Mouse (Mus musculus) limb, embryonic 10.5 days (tissue): ENCODE measurements around the gene Isg20l2. TPM values are rescaled to one million over a fixed set of nuclear protein-coding genes. Genes with fewer than 3 reads are reported as not detected.

Source experiments
- DNase-seq: peaks from one replicate; pipeline ENCODE4 v3.0.0-alpha.2; 2017; ENCODE audit warnings: low spot score
- H3K27ac ChIP-seq: fragments of 300-500 bp; sonication (generic); 2 replicates; pipeline ENCODE4 v1.5.1; 2016; ENCODE audit warnings: mild to moderate bottlenecking
- H3K27me3 ChIP-seq: fragments of 300-500 bp; sonication (generic); 2 replicates; pipeline ENCODE4 v1.6.1; 2016; ENCODE audit warnings: low read depth, mild to moderate bottlenecking; ENCODE audit not compliant: poor library complexity, severe bottlenecking
- H3K36me3 ChIP-seq: fragments of 300-500 bp; sonication (generic); 2 replicates; pipeline ENCODE4 v1.6.1; 2016; ENCODE audit warnings: mild to moderate bottlenecking, moderate library complexity
- H3K4me1 ChIP-seq: fragments of 300-500 bp; sonication (generic); 2 replicates; pipeline ENCODE4 v1.6.1; 2016
- H3K4me3 ChIP-seq: fragments of 300-500 bp; sonication (generic); 2 replicates; pipeline ENCODE4 v1.5.1; 2016; ENCODE audit warnings: mild to moderate bottlenecking, moderate library complexity
- H3K9me3 ChIP-seq: fragments of 300-500 bp; sonication (generic); replicated peaks from 2 replicates; pipeline ENCODE4 v1.6.1; 2016; ENCODE audit warnings: mild to moderate bottlenecking
- WGBS: fragments of 180-500 bp; shearing (Covaris S2); methylation state at CpG from one replicate; pipeline ENCODE4 v1.1.7; 2016; 5-methylcytosine and 5-hydroxymethylcytosine counted together
- polyA plus RNA-seq: library from polyadenylated mRNA; unstranded; fragments of >200 nt; fragmentation: Nextera tagmentation; extraction: Ambion mirVana; gene quantifications from 2 replicates; pipeline ENCODE4 v1.2.1, GENCODE M21; 2016

The Isg20l2 gene
- polyA plus RNA-seq, 1 experiment from 2014 or later, result 86.0 TPM

DNA sequence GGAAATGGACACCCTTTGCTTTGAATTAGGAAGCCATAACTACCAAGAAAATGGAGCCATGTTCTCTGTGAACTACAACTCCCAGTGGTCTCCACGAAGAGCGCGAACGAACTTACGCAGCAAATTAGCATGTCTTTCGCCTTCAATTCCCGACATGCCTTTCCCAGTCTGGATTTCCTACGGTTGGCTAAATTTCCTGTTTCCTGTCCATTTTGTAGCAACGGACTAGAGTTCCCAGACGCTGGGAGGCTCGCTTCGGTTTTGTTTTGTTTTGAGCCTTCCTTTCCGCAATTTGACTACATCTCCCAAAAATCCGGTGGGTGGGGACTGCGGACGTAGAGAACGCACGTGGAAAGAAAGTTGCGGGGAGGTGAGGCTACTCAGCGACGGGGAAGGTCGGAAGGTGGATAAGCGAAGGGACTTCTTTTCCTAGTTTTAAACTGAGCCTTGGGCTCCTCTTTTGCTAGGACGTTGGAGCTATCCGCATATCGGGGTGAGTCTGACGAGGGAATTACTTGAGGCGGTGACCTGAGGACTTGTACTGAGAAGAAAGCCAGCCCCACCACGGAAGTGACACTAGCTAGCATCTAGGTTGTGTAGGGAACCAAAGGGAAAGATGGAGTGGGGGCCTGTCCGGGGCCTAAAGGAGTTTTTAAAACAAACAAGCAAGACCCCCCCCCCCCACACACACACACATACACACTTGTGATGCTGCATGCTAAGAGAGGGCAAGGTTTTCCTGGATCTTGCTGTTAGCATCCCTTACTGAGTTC is 10.6 kb upstream of the Isg20l2 start, which contains the start of gene Mrpl24:
Gene Mrpl24 (plus strand): TSS at position 171 of the 773 bp plus-strand sequence.
- H3K27me3 ChIP-seq, result no peaks in the 10 kb centered on the region
- H3K4me1 ChIP-seq, result peaks cover 6% of the 10 kb centered on the region; the same call in 1 of the 2 replicates
- H3K9me3 ChIP-seq, result no peaks in the 10 kb centered on the region
- peak; percentile 64 for DNase-seq
- H3K4me3 ChIP-seq, result peak within 1 kb of the TSS; percentile 63
- under 1% methylated on average over 30 of the region's 30 CpGs for WGBS
- peak within 1 kb of the TSS; percentile 83 for H3K27ac ChIP-seq
- H3K36me3 ChIP-seq, result peaks cover 67% of the 10 kb centered on the region

DNA sequence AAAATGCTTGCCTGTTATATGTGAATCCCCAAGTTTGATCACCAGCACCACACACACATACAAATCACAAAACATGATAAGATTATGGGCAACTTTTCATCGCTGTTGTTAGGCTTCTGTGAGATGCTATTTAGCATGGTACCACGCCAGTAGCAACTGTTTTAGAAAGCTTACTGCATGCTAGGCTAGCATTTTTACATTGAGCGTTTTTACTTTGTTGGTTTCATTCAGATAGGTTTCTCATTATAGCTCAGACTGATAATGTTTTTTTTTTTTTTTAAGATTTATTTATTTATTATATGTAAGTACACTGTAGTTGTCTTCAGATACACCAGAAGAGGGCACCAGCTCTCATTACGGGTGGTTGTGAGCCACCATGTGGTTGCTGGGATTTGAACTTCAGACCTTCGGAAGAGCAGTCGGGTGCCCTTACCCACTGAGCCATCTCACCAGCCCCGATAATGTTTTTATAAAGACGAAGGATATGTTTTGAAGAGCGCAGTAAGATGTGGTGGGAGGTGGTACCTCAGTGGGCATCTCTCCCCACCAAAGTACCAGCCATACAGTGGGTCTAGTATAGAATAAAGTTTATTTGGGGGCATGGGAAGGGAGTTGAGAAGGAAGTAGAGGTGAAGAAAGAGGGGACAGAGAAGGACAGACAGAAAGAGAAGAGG is 9.7 kb upstream of the Isg20l2 start:
- Histone ChIP-seq H3K36me3 (peaks cover 67% of the 10 kb centered on the region), H3K4me1 (peaks cover 6% of the 10 kb centered on the region; the same call in 1 of the 2 replicates), H3K9me3 (no peaks in the 10 kb centered on the region), H3K27ac (peak overlapping the region; percentile 83; the same call in 1 of the 2 replicates), H3K4me3 (peak overlapping the region; percentile 63), H3K27me3 (no peaks in the 10 kb centered on the region)
- 70% methylated on average over 9 of the region's 9 CpGs for WGBS
- no peak for DNase-seq

DNA sequence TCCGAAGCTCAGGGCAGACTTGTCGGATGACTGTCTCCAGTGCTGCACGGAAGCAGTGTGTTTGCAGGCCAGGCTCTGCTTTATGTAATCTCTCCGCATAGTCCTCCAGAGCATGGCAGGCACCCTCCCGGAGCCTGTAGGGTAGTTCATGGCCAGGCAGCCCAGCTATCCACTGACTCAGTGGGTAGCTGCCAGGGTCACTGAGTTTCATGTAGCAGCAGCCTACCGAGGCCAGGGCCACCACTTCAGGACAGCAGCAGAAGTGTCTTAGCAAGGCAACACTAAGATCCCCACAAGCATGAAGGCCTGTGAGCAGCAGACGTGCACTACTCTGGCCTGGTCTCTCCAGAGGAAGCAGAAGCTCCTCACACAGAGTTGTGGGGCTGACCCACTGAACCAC is 5.1 kb upstream of the Isg20l2 start:
- Histone ChIP-seq H3K27ac (no peak overlapping the region), H3K27me3 (no peaks in the 10 kb centered on the region), H3K4me3 (no peak overlapping the region), H3K36me3 (peaks cover 71% of the 10 kb centered on the region), H3K9me3 (no peaks in the 10 kb centered on the region), H3K4me1 (peaks cover 11% of the 10 kb centered on the region)
- no peak for DNase-seq
- 85% methylated on average over 7 of the region's 7 CpGs for WGBS

DNA sequence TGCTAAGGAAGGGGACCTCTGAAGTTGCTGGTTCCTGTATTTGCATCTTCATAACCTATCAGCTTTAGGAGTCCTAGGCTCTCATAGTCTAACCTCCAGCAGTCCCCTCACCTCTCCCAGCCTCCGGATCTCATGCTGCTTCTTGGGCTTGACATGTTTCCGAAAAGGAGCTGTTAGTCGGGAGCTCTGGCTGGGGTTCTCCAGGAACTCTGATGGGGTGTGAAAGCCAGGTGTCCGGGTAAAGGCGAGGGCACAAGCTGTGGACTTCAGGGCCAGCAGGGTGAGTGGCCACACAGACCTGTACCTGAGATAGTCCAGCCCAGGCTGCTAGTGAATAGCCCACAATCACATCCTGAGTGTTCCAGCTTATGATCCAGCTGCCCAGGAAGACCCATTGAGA is 2.7 kb upstream of the Isg20l2 start:
- Histone ChIP-seq H3K4me3 (no peak overlapping the region), H3K9me3 (no peaks in the 10 kb centered on the region), H3K4me1 (peaks cover 22% of the 10 kb centered on the region), H3K27me3 (no peaks in the 10 kb centered on the region), H3K36me3 (peaks cover 72% of the 10 kb centered on the region), H3K27ac (no peak overlapping the region)
- WGBS, result 91% methylated on average over 5 of the region's 5 CpGs
- DNase-seq, result no peak

DNA sequence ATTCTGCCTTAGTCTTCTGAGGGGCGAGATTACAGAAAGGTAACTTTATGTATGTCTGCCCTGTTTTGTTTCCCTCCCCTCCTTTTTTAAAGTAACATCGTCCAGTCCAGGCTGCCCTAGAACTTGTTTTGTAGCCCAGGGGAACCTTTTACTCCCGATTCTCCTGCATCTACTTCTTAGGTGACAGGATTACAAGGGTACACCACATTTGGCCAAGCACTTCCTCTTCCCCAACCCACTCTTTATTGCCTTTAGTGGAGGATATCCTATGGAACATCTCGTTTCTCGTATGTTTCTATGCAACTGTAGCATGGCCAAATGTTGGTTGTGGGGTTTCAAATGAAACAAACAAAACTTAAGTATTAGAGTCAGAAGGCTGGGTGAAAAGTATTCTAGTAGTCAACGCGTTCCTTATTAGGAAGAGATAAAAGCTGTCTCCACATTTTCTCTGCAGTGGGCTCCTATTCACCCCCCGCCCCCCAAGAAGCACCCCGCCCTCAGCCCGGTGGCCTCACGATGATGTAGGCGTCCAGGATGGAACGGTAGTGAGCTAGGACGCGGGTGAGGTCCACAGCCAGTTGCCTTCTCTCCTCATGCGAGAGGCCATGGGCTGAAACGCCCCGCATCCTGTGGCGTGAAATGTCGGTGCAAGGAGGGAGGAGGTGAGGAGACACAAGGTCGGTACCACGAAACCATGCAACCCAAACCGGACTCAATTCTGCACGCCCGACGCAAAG is 605 bp upstream of the Isg20l2 start:
- peak overlapping the region; percentile 91 for H3K27ac ChIP-seq
- no peaks in the 10 kb centered on the region for H3K9me3 ChIP-seq
- H3K4me3 ChIP-seq, result peak overlapping the region; percentile 75
- H3K4me1 ChIP-seq, result peaks cover 25% of the 10 kb centered on the region
- no peak for DNase-seq
- no peaks in the 10 kb centered on the region for H3K27me3 ChIP-seq
- peaks cover 72% of the 10 kb centered on the region for H3K36me3 ChIP-seq
- WGBS, result 6% methylated on average over 26 of the region's 26 CpGs

DNA sequence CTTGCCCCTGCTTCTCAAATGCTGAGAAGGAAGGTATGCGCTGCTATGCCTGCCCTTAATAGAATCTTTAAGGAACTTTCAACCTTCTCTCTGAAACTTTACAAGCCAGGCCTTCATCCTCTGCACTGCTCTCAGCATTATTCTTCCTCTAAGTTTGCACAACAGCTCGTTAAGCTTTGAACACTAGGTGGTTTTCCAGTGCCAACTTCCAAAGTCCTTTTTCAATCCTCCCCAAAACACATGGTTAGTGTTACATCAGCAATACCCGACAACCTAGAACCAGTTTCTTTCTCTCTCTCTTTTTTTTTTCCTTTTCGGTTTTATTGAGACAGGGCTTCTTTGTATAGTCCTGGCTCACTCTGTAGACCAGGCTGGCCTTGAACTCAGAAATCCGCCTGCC is 3.9 kb downstream of the Isg20l2 start:
- H3K27ac ChIP-seq, result no peak overlapping the region
- peaks cover 79% of the 10 kb centered on the region for H3K36me3 ChIP-seq
- H3K27me3 ChIP-seq, result no peaks in the 10 kb centered on the region
- WGBS, result 88% methylated on average over 5 of the region's 5 CpGs
- H3K9me3 ChIP-seq, result no peaks in the 10 kb centered on the region
- DNase-seq, result no peak
- peaks cover 30% of the 10 kb centered on the region for H3K4me1 ChIP-seq
- no peak overlapping the region for H3K4me3 ChIP-seq

DNA sequence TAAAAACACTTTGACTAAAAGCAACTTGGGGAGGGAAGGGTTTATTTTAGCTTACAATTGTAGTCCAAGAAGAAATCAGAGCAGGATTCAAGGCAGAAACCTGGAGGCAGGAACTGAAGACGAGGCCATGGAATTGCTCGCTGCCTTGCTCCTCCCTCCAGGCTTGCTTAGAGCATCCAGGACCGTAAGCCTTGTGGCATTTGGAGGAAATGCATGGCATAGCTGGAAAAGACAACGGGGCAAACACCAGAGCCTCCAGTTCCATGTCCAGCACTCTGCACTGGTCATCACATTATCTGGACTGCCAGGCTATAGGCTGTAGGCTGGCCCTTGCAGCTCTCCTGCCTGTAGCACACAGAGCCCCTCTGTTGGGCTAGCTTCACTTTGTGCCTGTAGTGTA is 4.4 kb downstream of the Isg20l2 start:
- WGBS, result 77% methylated on average over 4 of the region's 4 CpGs
- Histone ChIP-seq H3K27me3 (no peaks in the 10 kb centered on the region), H3K27ac (no peak overlapping the region), H3K9me3 (no peaks in the 10 kb centered on the region), H3K4me1 (peaks cover 26% of the 10 kb centered on the region), H3K4me3 (no peak overlapping the region), H3K36me3 (peaks cover 83% of the 10 kb centered on the region)
- DNase-seq, result no peak

DNA sequence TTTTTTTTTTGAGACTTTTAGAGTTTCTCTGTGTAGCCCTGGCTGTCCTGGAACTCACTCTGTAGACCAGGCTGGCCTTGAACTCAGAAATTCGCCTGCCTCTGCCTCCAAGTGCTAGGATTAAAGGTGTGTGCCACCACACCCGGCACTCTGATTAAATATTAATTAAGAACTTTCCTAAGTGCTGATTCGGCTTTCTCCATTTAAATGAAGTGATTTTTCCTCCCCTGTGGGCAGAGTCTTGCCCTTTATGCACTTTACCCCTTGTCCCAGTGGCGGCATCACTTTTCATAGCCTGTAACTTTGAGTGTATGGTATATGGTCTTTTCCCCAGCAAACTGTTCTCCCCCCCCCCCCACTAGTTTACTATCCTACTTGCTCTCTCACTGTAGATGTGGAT is 5.1 kb downstream of the Isg20l2 start:
- peaks cover 90% of the 10 kb centered on the region for H3K36me3 ChIP-seq
- WGBS, result 86% methylated on average over 4 of the region's 4 CpGs
- no peak overlapping the region for H3K27ac ChIP-seq

DNA sequence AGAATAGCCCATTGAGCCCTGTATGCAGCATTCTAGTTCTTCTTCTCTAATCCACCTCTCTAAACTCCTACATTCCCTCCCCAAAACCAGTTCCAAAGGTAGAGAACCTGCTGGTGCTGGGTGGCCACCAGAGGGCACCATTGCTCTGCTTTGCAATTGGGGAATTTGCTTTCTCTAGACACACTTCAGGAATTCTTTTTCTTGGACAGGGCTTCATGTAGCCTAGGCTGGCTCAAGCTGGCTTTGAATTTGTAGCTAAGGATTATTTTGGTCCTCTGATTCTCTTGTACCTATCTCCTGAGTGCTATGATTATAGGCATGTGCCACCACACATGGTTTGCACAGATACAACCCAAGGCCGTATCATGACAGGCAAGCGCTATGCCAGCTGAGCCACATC is 5.7 kb downstream of the Isg20l2 start:
- Histone ChIP-seq H3K36me3 (peaks cover 96% of the 10 kb centered on the region), H3K4me1 (peaks cover 26% of the 10 kb centered on the region), H3K4me3 (no peak overlapping the region), H3K27ac (no peak overlapping the region; the same call in 1 of the 2 replicates), H3K27me3 (no peaks in the 10 kb centered on the region), H3K9me3 (no peaks in the 10 kb centered on the region)
- 97% methylated on average over 2 of the region's 2 CpGs for WGBS
- DNase-seq, result peak; percentile 93

More for the DNA sequence above, 5.1 kb downstream of the Isg20l2 start:
- no peak for DNase-seq
- H3K27me3 ChIP-seq, result no peaks in the 10 kb centered on the region
- H3K4me3 ChIP-seq, result no peak overlapping the region
- H3K4me1 ChIP-seq, result peaks cover 26% of the 10 kb centered on the region
- no peaks in the 10 kb centered on the region for H3K9me3 ChIP-seq

DNA sequence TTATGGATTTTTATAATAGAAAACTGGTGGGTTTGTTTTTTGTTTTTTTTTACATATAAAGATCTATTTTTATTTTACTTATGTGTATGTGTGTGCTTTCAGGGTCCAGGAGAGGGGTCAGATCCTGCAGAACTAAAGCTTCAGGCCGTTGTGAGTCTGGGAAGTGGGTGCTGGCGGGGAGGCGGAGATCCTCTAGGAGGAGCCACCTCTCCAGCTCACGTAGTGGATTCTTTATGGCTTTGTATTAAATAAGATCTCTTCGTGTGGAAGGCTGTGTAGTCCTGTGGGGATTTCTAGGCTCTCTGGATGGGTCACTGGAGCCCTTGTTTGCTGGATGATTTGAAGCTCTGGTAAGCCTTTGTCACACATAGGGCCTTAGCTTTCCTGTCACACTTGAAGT is 10.5 kb downstream of the Isg20l2 start:
- WGBS, result 81% methylated on average over 5 of the region's 5 CpGs
- peaks cover 31% of the 10 kb centered on the region for H3K4me1 ChIP-seq
- H3K9me3 ChIP-seq, result no peaks in the 10 kb centered on the region
- DNase-seq, result no peak
- no peak overlapping the region for H3K4me3 ChIP-seq
- no peak overlapping the region for H3K27ac ChIP-seq
- H3K36me3 ChIP-seq, result peaks cover 95% of the 10 kb centered on the region
- H3K27me3 ChIP-seq, result no peaks in the 10 kb centered on the region

DNA sequence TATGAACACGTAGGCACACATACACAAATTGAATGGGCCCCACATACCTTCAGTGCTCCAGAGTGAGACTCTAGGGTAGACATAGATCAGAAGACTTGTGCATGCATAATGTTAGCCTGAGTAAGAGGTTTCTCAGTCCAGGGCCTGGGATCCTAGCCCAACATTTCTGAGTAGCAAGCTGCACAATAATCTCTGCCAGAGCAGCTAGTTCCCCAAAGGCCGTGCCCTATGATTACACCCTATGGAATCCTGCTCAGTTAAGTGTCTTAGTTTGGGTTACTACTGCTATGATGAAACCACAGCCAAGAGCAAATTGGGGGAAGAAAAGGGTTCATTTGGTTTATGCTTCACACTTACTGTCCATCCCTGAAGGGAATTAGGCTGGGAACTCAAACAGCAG is 12.4 kb downstream of the Isg20l2 start:
- H3K27me3 ChIP-seq, result no peaks in the 10 kb centered on the region
- no peak overlapping the region for H3K27ac ChIP-seq
- DNase-seq, result no peak
- no peaks in the 10 kb centered on the region for H3K9me3 ChIP-seq
- H3K4me1 ChIP-seq, result peaks cover 44% of the 10 kb centered on the region
- peaks cover 76% of the 10 kb centered on the region for H3K36me3 ChIP-seq
- 96% methylated on average over 2 of the region's 2 CpGs for WGBS
- no peak overlapping the region for H3K4me3 ChIP-seq

DNA sequence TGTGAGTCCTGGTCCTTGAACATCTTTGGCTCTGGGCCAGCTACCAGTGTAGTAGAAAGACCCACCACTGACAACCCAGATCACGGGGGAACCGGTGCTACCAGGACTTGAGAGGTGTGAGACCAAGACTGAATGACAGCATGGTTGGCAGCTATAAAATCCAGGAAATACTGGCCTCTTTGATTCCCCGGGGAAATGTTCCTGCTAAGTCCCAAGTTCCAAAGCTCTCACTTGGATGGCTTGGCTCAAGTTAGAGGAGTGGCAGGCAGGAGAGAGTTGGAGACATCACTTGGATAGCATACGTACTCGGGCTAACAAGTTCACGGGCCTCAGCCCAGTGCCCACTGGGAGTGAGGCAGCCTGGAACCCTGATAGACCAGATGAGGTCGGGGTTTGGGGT is 13.5 kb downstream of the Isg20l2 start:
- H3K4me1 ChIP-seq, result peaks cover 55% of the 10 kb centered on the region
- H3K9me3 ChIP-seq, result no peaks in the 10 kb centered on the region
- DNase-seq, result no peak
- no peaks in the 10 kb centered on the region for H3K27me3 ChIP-seq
- H3K4me3 ChIP-seq, result no peak overlapping the region
- peaks cover 65% of the 10 kb centered on the region for H3K36me3 ChIP-seq
- peak overlapping the region; percentile 53; the same call in 1 of the 2 replicates for H3K27ac ChIP-seq
- 58% methylated on average over 7 of the region's 7 CpGs for WGBS
